ENCODE assay signal across 8 mouse cellular contexts in genomic region chr1:164461726-164462125, GRCm38 (mm10). TPM values are rescaled to one million over a fixed set of nuclear protein-coding genes. Genes with fewer than 3 reads are reported as not detected.
DNase-seq lines count a peak whose midpoint lies in the region; ATAC-seq lines count a peak whose summit lies in the region.

No protein-coding gene starts in this region.

- WGBS in heart, embryonic 15.5 days: 19% methylated on average over 10 of the region's 10 CpGs
- 33% methylated on average over 10 of the region's 10 CpGs for WGBS in midbrain, embryonic 13.5 days

- H3K27me3 ChIP-seq in heart, embryonic 15.5 days: peaks cover 6% of the 10 kb centered on the region; the same call in 1 of the 2 replicates
- H3K27me3 ChIP-seq in midbrain, embryonic 13.5 days: peaks cover 8% of the 10 kb centered on the region; the same call in 1 of the 2 replicates

- peaks cover 30% of the 10 kb centered on the region for H3K4me1 ChIP-seq in heart, embryonic 15.5 days (replicated peaks)
- peaks cover 38% of the 10 kb centered on the region for H3K4me1 ChIP-seq in midbrain, embryonic 13.5 days (replicated peaks)

- H3K27ac ChIP-seq in heart, embryonic 15.5 days: peak overlapping the region; percentile 90
- no peak overlapping the region for H3K27ac ChIP-seq in midbrain, embryonic 13.5 days

- peak overlapping the region; percentile 55 for H3K4me2 ChIP-seq in heart, embryonic 15.5 days
- H3K4me2 ChIP-seq in midbrain, embryonic 13.5 days (replicated peaks): peak overlapping the region; percentile 25

- H3K9ac ChIP-seq in heart, embryonic 15.5 days: peak overlapping the region; percentile 17; the same call in 1 of the 2 replicates
- no peak overlapping the region for H3K9ac ChIP-seq in midbrain, embryonic 13.5 days (replicated peaks)

- peak overlapping the region; percentile 18; the same call in 1 of the 2 replicates for H3K4me3 ChIP-seq in heart, embryonic 15.5 days
- H3K4me3 ChIP-seq in midbrain, embryonic 13.5 days (replicated peaks): no peak overlapping the region

- peak; percentile 94 for DNase-seq in right cerebral cortex, adult 18-20 months
- no peak for DNase-seq in right cerebral cortex, postnatal 4 days
- DNase-seq in fibroblast of lung, adult 2 months (ENCODE audit: low read depth): peak; percentile 33
- DNase-seq in kidney, postnatal 4 days: peak; percentile 27 to 61
- no peak for DNase-seq in spleen, postnatal 36 days (ENCODE audit: low spot score in 2 of 2)
- no peak for DNase-seq in B cell, adult 2 months

- no peaks in the 10 kb centered on the region for H3K9me3 ChIP-seq in heart, embryonic 15.5 days (replicated peaks)
- H3K9me3 ChIP-seq in midbrain, embryonic 13.5 days: no peaks in the 10 kb centered on the region

- ATAC-seq in heart, embryonic 15.5 days (replicated peaks; ENCODE audit: insufficient number of reproducible peaks, insufficient read depth, low FRiP score, low read depth): peak; percentile 48; the same call in 1 of the 2 replicates
- ATAC-seq in midbrain, embryonic 13.5 days: no peak

- no peaks in the 10 kb centered on the region for H3K36me3 ChIP-seq in heart, embryonic 15.5 days
- no peaks in the 10 kb centered on the region for H3K36me3 ChIP-seq in midbrain, embryonic 13.5 days

RNA-seq across cellular contexts. Expression of gene Atp1b1, which starts 3.6 kb away (rescaled TPM):
- 267 and 301 TPM in 2 replicates for polyA plus RNA-seq in heart, embryonic 15.5 days (2015; fragmentation: Nextera tagmentation; extraction: Ambion mirVana)
- polyA plus RNA-seq in midbrain, embryonic 13.5 days (2015; fragmentation: Nextera tagmentation; extraction: Ambion mirVana): 90.1 and 91.0 TPM in 2 replicates

Comparison
In these comparisons a context has a peak if more than half of its experiments do, and no peak if none do; other contexts are left out.
1. DNase-seq: peak in right cerebral cortex, adult 18-20 months (single experiment), fibroblast of lung, adult 2 months (single experiment) and kidney, postnatal 4 days (2 of 2); none in right cerebral cortex, postnatal 4 days (single experiment), spleen, postnatal 36 days (0 of 2) and B cell, adult 2 months (0 of 2).